Mouse (Mus musculus) embryo, embryonic 9.5 days (tissue): ENCODE data around the gene Sgca.
"Not testable (repeated sequence)": the region's sequence is repeated elsewhere in the genome, so short reads cannot be mapped to it uniquely, and the experiment has no call there.

Experiments used
- DNase-seq: peaks from one replicate; pipeline ENCODE4 v3.0.0-alpha.2; 2017; ENCODE audit errors: extremely low spot score

The Sgca gene

GRCm38 (mm10) chr11:94986435-94986834 lies 10.3 kb upstream of the Sgca start:
- no peak for DNase-seq

GRCm38 (mm10) chr11:94985822-94986221 lies 9.7 kb upstream of the Sgca start:
- no peak for DNase-seq

DNA sequence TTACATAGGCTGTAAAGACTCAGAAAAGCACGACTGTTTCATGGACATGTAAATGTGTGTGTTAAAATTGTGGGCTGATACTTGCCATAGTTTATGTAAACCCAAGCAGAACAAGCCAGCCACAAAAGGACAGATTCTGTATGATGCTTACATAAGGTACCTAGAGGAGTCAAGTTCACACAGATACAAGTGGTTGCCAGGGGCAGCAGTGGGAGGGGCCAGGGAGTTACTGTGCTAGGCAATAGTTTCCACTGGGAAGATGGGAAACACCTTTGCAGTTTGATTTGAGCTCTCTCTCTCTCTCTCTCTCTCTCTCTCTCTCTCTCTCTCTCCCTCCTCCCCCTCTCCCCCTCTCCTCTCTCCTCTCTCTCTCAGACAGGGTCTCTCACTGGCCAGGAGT lies 9.0 kb upstream of the Sgca start:
- DNase-seq, result no peak

DNA sequence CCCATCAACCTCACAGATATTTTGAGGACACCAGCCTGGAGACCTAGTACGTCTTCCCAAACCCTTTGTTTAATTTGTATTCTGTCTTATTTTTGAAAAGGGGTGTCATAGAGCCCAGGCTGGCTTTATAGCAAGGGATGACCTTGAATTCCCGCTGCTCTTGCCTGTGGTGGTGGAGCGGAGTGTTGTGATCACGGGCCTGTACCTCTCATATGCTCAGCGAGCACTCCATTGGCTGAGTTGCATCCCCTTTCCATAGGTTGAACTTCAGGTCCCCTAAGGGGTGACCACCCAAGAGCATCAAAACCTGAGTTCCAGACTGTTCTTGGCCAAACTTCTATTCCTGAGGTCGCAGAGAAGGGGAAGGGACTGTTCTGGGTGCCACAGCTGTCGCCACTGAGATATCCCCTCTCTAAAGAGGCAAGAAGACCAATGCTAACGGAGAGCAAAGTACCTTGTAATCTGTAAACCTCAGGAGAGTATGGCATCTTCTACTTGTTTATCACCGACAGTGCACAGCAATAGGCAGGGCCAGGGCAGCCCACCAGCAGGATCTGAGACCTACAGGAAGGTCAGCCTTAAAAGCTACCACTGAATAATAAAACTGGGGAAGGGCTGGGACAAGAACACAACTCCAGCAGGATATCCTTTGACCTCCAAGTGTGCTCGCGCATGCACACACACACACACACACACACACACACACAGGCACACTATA lies 3.5 kb upstream of the Sgca start:
- no peak for DNase-seq

DNA sequence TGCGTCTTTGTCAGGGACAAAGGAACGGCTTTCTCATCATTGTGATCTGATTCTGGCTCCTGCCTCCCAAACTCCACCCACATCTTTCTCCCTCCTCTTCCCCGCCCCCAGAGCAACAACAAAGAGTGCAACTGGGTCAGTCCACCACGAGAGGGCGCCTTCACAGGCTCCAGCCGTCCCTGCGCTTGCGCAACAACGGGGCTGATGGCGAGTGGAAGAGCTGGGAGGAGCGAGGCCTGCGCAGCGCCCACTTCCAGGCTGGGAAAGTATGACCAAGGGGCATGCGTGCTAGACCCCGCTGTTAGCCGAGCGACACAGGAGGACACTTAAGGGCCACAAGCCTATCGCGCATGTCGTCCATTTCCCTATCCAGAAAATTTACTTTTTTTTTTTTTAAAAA lies 2.8 kb upstream of the Sgca start:
- peak; percentile 98 for DNase-seq

DNA sequence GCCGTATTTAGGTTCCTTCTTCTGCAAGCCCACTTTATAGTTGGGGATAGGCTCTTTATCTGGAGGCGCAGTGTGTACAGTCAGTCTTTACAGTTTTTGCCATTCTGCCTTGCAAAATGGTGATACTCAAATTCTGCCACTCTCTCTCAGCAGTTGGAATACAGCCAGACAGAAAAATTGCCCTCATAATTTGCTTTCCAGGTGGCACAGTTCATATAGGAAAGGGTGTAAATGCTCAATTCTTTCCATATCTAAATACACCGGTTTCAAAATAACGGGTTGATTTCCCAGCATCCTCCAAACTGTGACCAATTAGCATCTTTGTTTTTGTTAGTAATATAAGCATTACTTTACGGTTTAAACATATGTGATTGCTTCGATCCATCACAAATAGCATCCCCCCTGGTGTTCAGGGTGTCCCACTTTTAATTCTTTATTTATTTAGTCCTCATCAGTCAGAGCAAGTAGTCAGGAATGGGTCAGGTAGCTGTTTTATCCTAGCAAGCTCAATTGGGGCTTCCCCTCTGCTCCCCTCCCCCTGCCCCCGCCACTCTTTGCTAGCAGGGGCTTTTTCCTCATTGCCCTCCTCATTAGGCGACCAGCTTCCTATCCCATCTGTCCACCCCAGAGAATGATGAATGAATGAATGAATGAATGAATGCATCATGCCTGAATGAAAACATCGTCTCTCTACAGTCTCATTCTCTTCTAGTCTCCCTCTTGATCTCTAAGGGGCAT lies 2.2 kb upstream of the Sgca start:
- DNase-seq, result no peak

GRCm38 (mm10) chr11:94974951-94975350 lies 1.2 kb downstream of the Sgca start:
- no peak for DNase-seq

DNA sequence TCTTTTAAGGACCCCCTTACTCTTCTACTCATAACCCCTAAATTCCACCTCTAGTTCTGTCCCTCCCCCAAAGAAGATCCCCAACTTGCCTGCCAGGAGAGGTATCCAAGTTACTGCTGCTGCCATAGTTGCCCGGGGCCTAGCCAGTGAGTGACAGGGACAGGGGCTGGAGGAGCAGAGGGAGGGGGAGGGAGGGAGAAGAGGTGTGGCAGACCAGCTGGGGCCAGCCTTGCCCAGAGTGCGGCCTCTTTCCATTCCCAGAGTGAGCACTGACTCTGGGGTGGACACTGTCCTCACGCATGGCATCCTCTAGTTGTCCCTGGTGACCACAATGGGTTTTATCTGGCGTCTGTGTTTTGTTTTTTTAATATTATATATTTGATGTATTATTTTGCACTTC lies 2.8 kb downstream of the Sgca start:
- no peak for DNase-seq

DNA sequence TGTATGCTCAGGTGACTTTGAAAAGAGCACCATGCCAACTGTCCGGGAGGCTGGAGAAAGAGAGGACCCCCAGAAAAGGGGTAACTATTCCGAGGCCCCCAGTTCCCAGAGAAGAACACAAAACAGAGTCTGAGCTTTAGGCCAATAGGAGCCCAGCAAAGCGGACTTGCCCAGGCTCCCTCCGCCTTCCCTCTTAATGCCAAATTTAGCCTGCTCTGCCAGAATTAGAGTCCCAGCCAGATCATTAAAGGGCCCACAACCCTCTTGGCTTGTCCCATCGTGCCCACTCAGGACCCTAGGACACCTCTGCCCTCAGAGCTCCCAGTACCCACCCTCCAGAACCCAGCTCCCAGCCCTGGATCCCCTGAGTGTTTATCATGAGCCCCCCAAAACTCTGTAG lies 3.2 kb downstream of the Sgca start:
- no peak for DNase-seq

DNA sequence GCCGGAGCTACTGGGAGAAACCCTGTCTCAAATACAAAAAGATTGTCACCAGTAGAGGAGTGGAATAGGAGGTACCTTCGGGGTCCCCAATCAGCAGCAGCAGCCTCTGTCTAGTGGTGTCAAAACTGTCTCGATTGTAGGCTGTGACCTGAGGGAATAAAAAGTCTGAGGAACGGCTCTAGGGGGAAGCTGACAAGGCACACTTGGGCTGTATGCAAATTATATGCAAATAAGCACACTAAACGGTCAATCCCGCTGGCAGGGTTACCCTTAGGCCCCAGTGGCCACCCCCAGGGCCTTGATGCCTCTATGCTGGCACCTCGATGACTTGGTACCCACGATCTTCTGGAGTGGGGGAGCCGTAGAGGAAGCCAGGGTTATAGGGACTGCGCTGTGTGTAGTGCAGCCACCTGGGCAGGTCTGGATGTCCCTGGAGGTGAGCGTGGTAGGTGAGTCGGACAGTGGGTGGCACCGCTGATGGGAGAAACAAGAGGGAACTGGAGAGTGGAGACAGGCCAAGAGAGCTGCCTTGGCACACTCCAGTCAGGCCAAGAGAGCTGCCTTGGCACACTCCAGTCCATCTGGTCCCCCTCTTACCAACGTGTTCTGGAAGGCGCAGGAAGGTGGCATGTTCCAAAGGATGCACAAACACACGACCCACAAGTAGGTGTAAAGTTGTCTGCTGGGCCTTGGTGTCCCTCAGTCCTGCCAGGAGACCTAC lies 4.1 kb downstream of the Sgca start:
- DNase-seq, result no peak

DNA sequence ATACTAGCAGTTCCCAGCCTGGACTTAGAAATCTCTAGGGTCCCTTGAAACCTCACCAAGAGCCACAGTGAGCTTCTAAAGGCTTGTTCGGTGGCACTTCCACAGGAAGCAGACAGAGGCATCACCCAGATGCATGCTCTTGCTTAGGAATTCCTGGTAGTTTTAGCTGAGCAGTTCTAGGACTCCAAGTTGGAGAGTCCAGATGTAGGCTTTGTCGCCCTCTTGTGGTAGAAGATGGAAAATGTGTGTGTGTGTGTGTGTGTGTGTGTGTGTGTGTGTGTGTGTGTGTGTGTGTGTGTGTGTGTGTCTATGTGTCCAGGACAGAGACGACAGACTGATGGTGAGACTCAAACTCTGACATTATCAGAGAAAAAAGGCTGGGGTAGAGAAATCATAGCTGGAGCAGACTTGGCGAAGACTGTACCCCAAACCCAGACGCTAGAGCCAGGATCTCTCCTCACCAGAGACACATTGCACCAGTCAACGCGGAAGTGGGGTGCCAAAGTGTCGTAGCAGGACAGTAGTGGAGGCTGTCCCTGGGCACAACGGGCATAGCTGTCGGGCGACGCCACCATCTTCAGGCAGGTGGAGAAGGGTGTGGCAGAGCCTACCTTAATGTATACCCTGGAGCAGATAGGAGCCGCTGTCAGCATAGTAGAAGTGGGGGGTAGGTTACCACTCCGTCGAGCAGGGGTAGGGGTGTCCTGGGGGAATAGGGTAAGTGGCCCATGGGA lies 5.8 kb downstream of the Sgca start:
- peak; percentile 67 for DNase-seq

DNA sequence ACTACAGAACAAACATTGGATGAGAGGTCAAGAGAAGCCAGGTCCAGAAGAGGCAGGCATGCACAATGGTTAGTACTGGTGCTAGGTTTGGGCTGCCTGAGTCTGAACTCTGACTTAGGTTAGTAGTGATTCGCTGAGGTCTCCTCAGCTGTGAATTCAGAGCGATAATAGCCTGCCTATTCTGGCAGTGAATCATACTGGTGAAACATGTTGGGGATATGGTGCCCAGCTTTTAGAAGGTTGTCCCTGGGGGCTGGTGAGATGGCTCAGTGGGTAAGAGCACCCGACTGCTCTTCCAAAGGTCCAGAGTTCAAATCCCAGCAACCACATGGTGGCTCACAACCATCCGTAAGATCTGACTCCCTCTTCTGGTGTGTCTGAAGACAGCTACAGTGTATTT lies 6.4 kb downstream of the Sgca start:
- DNase-seq, result not testable (repeated sequence)

DNA sequence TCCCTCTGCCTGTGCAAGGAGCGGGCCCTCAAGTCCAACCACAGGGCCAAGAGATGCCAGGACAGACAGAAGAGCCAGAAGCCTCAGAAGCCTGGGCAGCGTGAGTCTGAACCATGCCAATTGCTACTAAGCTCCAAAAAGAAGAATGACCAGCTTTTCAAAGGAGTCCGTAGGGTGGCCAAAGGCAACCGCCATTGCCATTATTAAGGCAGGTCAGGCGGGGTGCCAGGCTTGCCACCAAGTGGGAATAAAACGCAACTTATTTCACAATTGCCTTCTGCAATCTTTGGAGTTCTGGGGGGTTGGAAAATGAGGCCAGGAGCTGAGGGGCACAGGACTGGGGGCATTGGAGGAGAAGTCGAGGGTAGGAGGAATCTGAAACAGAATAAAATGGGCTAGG lies 7.9 kb downstream of the Sgca start:
- DNase-seq, result no peak

DNA sequence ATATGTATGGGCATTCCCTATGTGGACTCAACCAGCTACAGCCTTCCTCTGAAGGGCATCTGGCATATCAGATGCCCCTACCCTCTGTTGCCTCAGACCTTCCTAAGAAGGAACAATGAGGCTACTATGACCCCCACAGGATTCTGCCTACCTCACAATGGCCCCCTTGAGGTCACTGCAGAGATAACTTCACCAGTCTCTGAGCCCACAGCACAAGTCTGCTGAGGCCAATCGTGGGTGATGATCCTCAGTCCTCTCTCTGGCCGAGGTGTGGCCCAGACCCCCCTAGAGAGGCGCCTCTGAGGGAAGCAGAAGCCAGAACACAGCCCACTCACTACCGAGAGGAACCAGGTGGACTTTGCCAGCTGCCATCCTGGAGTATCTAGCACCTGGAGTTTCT lies 8.7 kb downstream of the Sgca start, which contains the start of gene Hils1:
TSS of gene Hils1 (plus strand) at position 175 of the 400 bp plus-strand sequence.
- no peak for DNase-seq

DNA sequence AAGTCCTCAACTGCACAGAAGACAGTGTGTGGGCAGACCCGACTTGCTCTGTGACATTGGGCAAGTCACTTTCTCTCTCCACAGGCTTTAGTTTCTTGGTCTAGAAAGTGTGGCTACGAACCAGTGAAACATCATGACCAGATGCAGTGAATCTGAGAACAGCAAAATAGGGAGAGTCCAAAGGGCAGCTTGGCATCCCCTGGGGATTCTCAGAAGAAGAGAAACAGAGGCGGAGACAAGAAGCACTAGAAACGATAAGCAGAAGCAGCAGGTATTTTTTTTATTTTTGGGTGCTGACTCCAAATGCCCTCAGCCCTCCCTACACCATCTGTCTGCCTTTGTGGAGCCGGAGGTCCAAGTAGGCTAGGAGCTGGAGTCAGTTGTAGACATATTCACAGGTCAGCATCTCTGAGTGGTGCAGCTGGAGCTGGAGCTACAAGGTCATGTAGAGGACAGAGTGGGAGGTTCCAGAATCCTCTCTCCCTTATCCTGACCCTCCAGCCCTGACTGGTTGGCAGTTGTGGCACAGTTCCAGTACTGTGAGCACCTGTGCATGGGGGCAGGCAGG lies 13.5 kb downstream of the Sgca start:
- no peak for DNase-seq

DNA sequence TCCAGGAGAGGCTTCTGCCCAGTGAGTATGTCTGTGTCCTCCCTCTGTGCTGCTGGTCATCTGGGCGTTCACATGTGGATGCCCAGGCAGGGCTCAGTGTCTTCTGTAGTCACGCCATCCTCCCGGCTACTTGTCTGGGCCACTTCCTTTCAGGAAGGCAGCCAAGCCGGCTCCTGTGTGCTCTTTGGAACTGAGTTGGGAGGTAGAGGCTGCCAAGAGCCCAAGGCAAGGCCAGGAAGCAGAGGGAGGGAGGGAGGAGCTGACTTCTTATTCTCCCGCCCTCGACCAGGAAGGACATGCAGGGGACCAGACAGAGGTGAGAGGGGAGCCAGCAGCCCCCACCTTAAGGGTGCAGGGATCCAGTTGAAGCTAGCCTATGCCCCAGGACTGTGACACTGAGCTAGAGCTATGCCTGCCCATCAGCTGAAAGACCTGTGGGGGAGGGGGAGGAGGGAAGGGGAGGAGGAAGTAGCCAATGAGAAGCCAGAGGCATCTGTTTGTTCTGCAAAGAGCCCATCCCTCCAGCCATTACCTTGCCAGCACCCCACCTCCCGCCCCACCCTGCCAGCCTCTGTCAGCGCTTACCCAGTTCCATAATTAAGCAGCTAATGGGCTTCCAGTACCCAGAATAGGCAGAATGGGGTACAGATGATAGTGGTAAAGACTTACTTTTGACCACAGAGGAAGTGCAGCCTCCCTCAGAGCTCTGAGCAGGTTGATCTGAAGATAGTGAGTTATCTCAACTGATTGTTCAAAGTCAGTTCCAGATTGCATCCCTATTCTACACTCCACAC lies 17.9 kb downstream of the Sgca start:
- peak; percentile 18 for DNase-seq

DNA sequence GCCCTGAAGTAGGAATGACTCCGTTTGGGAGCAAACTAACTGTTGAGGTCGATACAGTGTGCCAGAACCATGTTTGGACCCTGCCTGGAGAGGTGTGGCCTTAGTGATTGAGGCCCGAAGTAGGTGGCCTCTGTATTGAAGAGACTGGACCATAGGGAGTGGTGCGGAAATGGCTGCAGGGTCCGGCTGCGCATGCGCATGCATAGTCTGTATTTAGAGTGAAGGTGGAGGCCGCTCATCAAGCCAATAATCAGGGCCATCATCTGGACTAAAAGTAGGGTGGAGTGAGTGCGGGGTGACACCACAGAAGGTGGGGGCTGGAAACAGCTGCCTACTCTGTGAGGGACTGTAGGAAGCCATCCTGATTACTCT lies 18.4 kb downstream of the Sgca start:
- no peak for DNase-seq

DNA sequence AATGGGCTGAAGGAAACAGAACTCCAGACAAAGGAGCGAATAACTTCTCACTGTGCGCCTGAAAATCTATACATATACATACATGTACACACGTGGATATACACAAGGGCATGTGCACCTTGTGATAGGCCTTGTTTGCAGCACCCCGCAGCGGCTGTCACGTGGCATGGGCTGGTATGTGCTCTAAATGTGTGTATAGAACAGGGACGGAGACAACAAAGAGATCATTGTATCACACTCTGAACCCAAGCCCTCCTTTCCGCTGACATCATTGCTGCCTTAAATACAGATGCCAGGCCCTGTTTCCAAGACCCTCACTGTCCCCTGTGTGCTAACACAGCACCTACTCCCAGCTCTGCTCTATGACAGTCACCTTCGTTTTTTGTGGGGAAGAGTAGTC lies 21.0 kb downstream of the Sgca start:
- DNase-seq, result no peak

GRCm38 (mm10) chr11:94952169-94952568 lies 24.0 kb downstream of the Sgca start:
- peak; percentile 47 for DNase-seq

- DNase-seq, result no peak
These were observed 30.9 kb downstream of the Sgca start for GRCm38 (mm10) chr11:94945236-94945635.

GRCm38 (mm10) chr11:94944295-94944694 lies 31.8 kb downstream of the Sgca start:
- DNase-seq, result no peak
